8 mouse cellular contexts compared by ENCODE assay signal in the genomic region with DNA sequence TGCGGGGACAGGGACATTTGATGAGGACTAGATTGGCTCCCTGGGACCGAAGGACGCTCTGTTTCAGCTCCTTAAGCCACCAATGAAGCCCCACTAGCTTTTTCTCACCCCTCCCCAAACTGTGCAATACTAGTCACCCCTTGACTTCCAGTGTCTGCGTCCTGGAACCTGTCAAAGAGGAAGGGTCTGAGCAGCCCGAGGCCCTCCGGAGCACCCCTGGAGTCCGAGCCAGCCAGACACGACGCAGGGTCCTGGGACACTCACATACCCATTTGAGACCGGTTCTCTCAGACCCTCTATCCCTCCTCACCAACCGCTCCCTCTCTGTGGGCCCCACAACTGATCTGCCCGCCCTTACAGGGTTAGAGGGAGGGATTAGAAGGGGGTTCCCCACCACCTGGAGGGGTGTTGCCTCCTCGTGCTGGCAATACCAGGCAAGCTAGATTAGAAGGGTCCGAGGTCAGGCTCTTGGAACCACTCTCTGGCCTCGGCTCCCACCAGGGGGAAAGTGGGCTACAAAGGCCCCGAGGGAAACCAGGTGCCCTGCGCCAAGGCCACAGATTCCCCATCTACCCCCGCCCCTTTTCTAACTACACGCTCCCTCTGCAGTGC. TPM values are rescaled to one million over a fixed set of nuclear protein-coding genes. Genes with fewer than 3 reads are reported as not detected.
A peak's percentile ranks its signal among the peaks of the same experiment; 100 is the strongest.
DNase-seq lines count a peak whose midpoint lies in the region; ATAC-seq lines count a peak whose summit lies in the region.

No protein-coding gene starts in this region.

- H3K27me3 ChIP-seq in heart, embryonic 12.5 days (replicated peaks): peaks cover 96% of the 10 kb centered on the region
- peaks cover 77% of the 10 kb centered on the region for H3K27me3 ChIP-seq in intestine, embryonic 16.5 days (replicated peaks; ENCODE audit: control insufficient read depth, insufficient read depth, low read length)
- H3K27me3 ChIP-seq in stomach, embryonic 15.5 days (replicated peaks): peaks cover 98% of the 10 kb centered on the region

- H3K9me3 ChIP-seq in heart, embryonic 12.5 days (replicated peaks): no peaks in the 10 kb centered on the region; the same call in 1 of the 2 replicates
- no peaks in the 10 kb centered on the region for H3K9me3 ChIP-seq in intestine, embryonic 16.5 days (ENCODE audit: control insufficient read depth, low read length)
- H3K9me3 ChIP-seq in stomach, embryonic 15.5 days: no peaks in the 10 kb centered on the region

- H3K4me3 ChIP-seq in heart, embryonic 12.5 days: peak overlapping the region; percentile 41
- H3K4me3 ChIP-seq in intestine, embryonic 16.5 days (ENCODE audit: low read length): 0 out of 2 replicates have a peak overlapping the region, but pooled peaks have one; percentile 28
- no peak overlapping the region for H3K4me3 ChIP-seq in stomach, embryonic 15.5 days (replicated peaks)

- H3K36me3 ChIP-seq in heart, embryonic 12.5 days: no peaks in the 10 kb centered on the region
- no peaks in the 10 kb centered on the region for H3K36me3 ChIP-seq in intestine, embryonic 16.5 days (ENCODE audit: control insufficient read depth, insufficient read depth, low read length)
- no peaks in the 10 kb centered on the region for H3K36me3 ChIP-seq in stomach, embryonic 15.5 days

- peaks cover 46% of the 10 kb centered on the region for H3K4me1 ChIP-seq in heart, embryonic 12.5 days (replicated peaks)
- H3K4me1 ChIP-seq in intestine, embryonic 16.5 days (ENCODE audit: control insufficient read depth, insufficient read depth, low read length): peaks cover 26% of the 10 kb centered on the region
- peaks cover 45% of the 10 kb centered on the region for H3K4me1 ChIP-seq in stomach, embryonic 15.5 days

- H3K4me2 ChIP-seq in heart, embryonic 12.5 days: peak overlapping the region; percentile 69
- H3K4me2 ChIP-seq in intestine, embryonic 16.5 days (ENCODE audit: low read depth, low read length): peak overlapping the region; percentile 52
- peak overlapping the region; percentile 52; the same call in 1 of the 2 replicates for H3K4me2 ChIP-seq in stomach, embryonic 15.5 days

- ATAC-seq in heart, embryonic 12.5 days (ENCODE audit: insufficient number of reproducible peaks, low FRiP score): no peak
- ATAC-seq in intestine, embryonic 16.5 days: no peak
- ATAC-seq in stomach, embryonic 15.5 days (ENCODE audit: insufficient read depth, low FRiP score, low read depth): no peak
- ATAC-seq in inflammation-experienced regulatory T-cells, adult 6 months: no peak

- WGBS in heart, embryonic 12.5 days: 2% methylated on average over 19 of the region's 19 CpGs
- WGBS in intestine, embryonic 16.5 days: 2% methylated on average over 19 of the region's 19 CpGs
- 5% methylated on average over 19 of the region's 19 CpGs for WGBS in stomach, embryonic 15.5 days

- DNase-seq in heart, adult 11 months: no peak
- DNase-seq in spleen, postnatal 36 days (ENCODE audit: low spot score in 2 of 2): peak; percentile 20 to 23
- no peak for DNase-seq in spleen, adult 12 weeks (ENCODE audit: low spot score)
- no peak for DNase-seq in urinary bladder, postnatal 14 days (ENCODE audit: low spot score)

- H3K9ac ChIP-seq in heart, embryonic 12.5 days: 0 out of 2 replicates have a peak overlapping the region, but pooled peaks have one; percentile 32
- H3K9ac ChIP-seq in intestine, embryonic 16.5 days (ENCODE audit: low read depth, low read length): 0 out of 2 replicates have a peak overlapping the region, but pooled peaks have one; percentile 10
- H3K9ac ChIP-seq in stomach, embryonic 15.5 days: no peak overlapping the region

- H3K27ac ChIP-seq in heart, embryonic 12.5 days (ENCODE audit: poor library complexity, severe bottlenecking): no peak overlapping the region
- H3K27ac ChIP-seq in intestine, embryonic 16.5 days (ENCODE audit: low read length): no peak overlapping the region
- H3K27ac ChIP-seq in stomach, embryonic 15.5 days: no peak overlapping the region

RNA-seq across cellular contexts. Expression of a gene that starts 0.8 kb away (rescaled TPM):
- polyA plus RNA-seq in heart, embryonic 12.5 days (2016; fragmentation: Nextera tagmentation; extraction: Ambion mirVana): not detected in 2 replicates
- 0.09 TPM in 1 of 2 replicates, not detected in the other for polyA plus RNA-seq in intestine, embryonic 16.5 days (2015; fragmentation: Nextera tagmentation; extraction: Ambion mirVana)
- polyA plus RNA-seq in stomach, embryonic 15.5 days (2015; fragmentation: Nextera tagmentation; extraction: Ambion mirVana): 0.08 TPM in 1 of 2 replicates, not detected in the other
- polyA plus RNA-seq in inflammation-experienced regulatory T-cells, adult 6 months (2017; shearing (Covaris generic)): under 1 TPM in 1 of 3 experiments, not detected in 2; 0.15 TPM

RNA-seq across cellular contexts. Expression of a gene that starts 12.5 kb away (rescaled TPM):
- not detected in 2 replicates for polyA plus RNA-seq in heart, embryonic 12.5 days (2016; fragmentation: Nextera tagmentation; extraction: Ambion mirVana)
- not detected in 2 replicates for polyA plus RNA-seq in intestine, embryonic 16.5 days (2015; fragmentation: Nextera tagmentation; extraction: Ambion mirVana)
- not detected in 2 replicates for polyA plus RNA-seq in stomach, embryonic 15.5 days (2015; fragmentation: Nextera tagmentation; extraction: Ambion mirVana)
- polyA plus RNA-seq in inflammation-experienced regulatory T-cells, adult 6 months (2017; shearing (Covaris generic)): under 1 TPM in 1 of 3 experiments, not detected in 2; 0.15 TPM

RNA-seq across cellular contexts. Expression of a gene that starts 14.1 kb away (rescaled TPM):
- 46.3 and 46.9 TPM in 2 replicates for polyA plus RNA-seq in heart, embryonic 12.5 days (2016; fragmentation: Nextera tagmentation; extraction: Ambion mirVana)
- 35.4 and 40.1 TPM in 2 replicates for polyA plus RNA-seq in intestine, embryonic 16.5 days (2015; fragmentation: Nextera tagmentation; extraction: Ambion mirVana)
- 41.6 and 45.2 TPM in 2 replicates for polyA plus RNA-seq in stomach, embryonic 15.5 days (2015; fragmentation: Nextera tagmentation; extraction: Ambion mirVana)
- polyA plus RNA-seq in inflammation-experienced regulatory T-cells, adult 6 months (2017; shearing (Covaris generic)): 10 to 100 TPM; 35.5 to 38.0 (median 37.8) TPM

RNA-seq across cellular contexts. Expression of a gene that starts 32.2 kb away (rescaled TPM):
- polyA plus RNA-seq in heart, embryonic 12.5 days (2016; fragmentation: Nextera tagmentation; extraction: Ambion mirVana): 0.04 and 0.14 TPM in 2 replicates
- polyA plus RNA-seq in intestine, embryonic 16.5 days (2015; fragmentation: Nextera tagmentation; extraction: Ambion mirVana): not detected in 2 replicates
- polyA plus RNA-seq in stomach, embryonic 15.5 days (2015; fragmentation: Nextera tagmentation; extraction: Ambion mirVana): not detected in 2 replicates
- polyA plus RNA-seq in inflammation-experienced regulatory T-cells, adult 6 months (2017; shearing (Covaris generic)): not detected

RNA-seq across cellular contexts. Expression of a gene that starts 49.1 kb away (rescaled TPM):
- 13.2 and 17.8 TPM in 2 replicates for polyA plus RNA-seq in heart, embryonic 12.5 days (2016; fragmentation: Nextera tagmentation; extraction: Ambion mirVana)
- 96.8 and 108 TPM in 2 replicates for polyA plus RNA-seq in intestine, embryonic 16.5 days (2015; fragmentation: Nextera tagmentation; extraction: Ambion mirVana)
- 112 and 123 TPM in 2 replicates for polyA plus RNA-seq in stomach, embryonic 15.5 days (2015; fragmentation: Nextera tagmentation; extraction: Ambion mirVana)
- 1 to 10 TPM in 1 of 3 experiments, under 1 TPM in 1, not detected in 1; 0.62 to 1.7 TPM for polyA plus RNA-seq in inflammation-experienced regulatory T-cells, adult 6 months (2017; shearing (Covaris generic))

Comparison
In these comparisons a context has a peak if more than half of its experiments do, and no peak if none do; other contexts are left out.
1. DNase-seq: peak in spleen, postnatal 36 days (2 of 2); none in heart, adult 11 months (single experiment), spleen, adult 12 weeks (single experiment) and urinary bladder, postnatal 14 days (single experiment).
2. Peak in every context shown above with its lines, with median percentiles within 50 percentile points of each other: H3K4me2 ChIP-seq.